In the genomic region with DNA sequence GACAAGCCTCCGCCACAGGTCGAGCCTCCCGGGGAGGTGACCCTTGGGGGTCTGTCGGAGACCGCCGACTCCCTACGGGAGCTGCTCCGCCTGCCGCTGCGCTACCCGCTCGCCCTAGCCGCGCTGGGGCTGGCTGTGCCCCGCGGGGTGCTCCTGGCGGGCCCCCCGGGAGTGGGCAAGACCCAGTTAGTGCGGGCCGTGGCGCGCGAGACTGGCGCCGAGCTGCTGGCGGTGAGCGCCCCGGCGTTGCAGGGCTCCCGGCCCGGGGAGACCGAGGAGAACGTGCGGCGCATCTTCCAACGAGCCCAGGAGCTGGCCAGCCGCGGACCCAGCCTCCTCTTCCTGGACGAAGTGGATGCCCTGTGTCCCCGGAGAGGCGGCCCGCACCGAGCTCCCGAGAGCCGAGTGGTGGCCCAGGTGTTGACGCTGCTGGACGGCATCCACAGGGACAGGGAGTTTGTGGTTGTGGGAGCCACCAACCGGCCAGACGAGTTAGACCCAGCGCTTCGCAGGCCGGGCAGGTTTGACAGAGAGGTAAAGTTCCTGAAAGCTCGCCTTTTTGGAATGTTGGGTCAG, we compare ENCODE assay signal across 7 mouse cellular contexts. TPM values are rescaled to one million over a fixed set of nuclear protein-coding genes. Genes with fewer than 3 reads are reported as not detected.
DNase-seq lines count a peak whose midpoint lies in the region; ATAC-seq and TF ChIP-seq lines count a peak whose summit lies in the region.

No protein-coding gene starts in this region.

- H3K4me2 ChIP-seq in heart, embryonic 11.5 days: peak overlapping the region; percentile 94
- peak overlapping the region; percentile 95 for H3K4me2 ChIP-seq in kidney, embryonic 15.5 days

- H3K27ac ChIP-seq in heart, embryonic 11.5 days (ENCODE audit: low read depth, low read length): no peak overlapping the region
- H3K27ac ChIP-seq in kidney, embryonic 15.5 days: peak overlapping the region; percentile 89

- peak overlapping the region; percentile 90 for H3K4me3 ChIP-seq in E14TG2a.4 (replicated peaks; ENCODE audit: low read length)
- H3K4me3 ChIP-seq in heart, embryonic 11.5 days (ENCODE audit: low read depth, low read length): peak overlapping the region; percentile 98
- H3K4me3 ChIP-seq in kidney, embryonic 15.5 days (replicated peaks): peak overlapping the region; percentile 98

- H3K9me3 ChIP-seq in E14TG2a.4 (ENCODE audit: low read length): peaks cover 38% of the 10 kb centered on the region
- H3K9me3 ChIP-seq in heart, embryonic 11.5 days (replicated peaks; ENCODE audit: control insufficient read depth, low read length): no peaks in the 10 kb centered on the region
- no peaks in the 10 kb centered on the region for H3K9me3 ChIP-seq in kidney, embryonic 15.5 days (replicated peaks)

- ATAC-seq in heart, embryonic 11.5 days (replicated peaks; ENCODE audit: insufficient number of reproducible peaks, low FRiP score, low TSS enrichment): peak; percentile 63
- ATAC-seq in kidney, embryonic 15.5 days (replicated peaks; ENCODE audit: low FRiP score): peak; percentile 66

- H3K36me3 ChIP-seq in E14TG2a.4 (ENCODE audit: insufficient read depth, low read length): peaks cover 15% of the 10 kb centered on the region
- H3K36me3 ChIP-seq in heart, embryonic 11.5 days (ENCODE audit: control insufficient read depth, insufficient read depth, low read length): 0 out of 2 replicates have a peak, but pooled peaks cover 2% of the 10 kb centered on the region
- peaks cover 22% of the 10 kb centered on the region for H3K36me3 ChIP-seq in kidney, embryonic 15.5 days

- peaks cover 10% of the 10 kb centered on the region for H3K27me3 ChIP-seq in E14TG2a.4 (ENCODE audit: insufficient read depth, low read length)
- no peaks in the 10 kb centered on the region for H3K27me3 ChIP-seq in heart, embryonic 11.5 days (ENCODE audit: control insufficient read depth, insufficient read depth, low read length)
- 0 out of 2 replicates have a peak, but pooled peaks cover 5% of the 10 kb centered on the region for H3K27me3 ChIP-seq in kidney, embryonic 15.5 days

- no peak for TF ChIP-seq CTCF in E14TG2a.4 (conservative IDR thresholded peaks at IDR 0.05; ENCODE audit: low read length)

- peak overlapping the region; percentile 92 for H3K9ac ChIP-seq in heart, embryonic 11.5 days (ENCODE audit: low read depth, low read length)
- peak overlapping the region; percentile 89 for H3K9ac ChIP-seq in kidney, embryonic 15.5 days

- peaks cover 4% of the 10 kb centered on the region; the same call in 1 of the 2 replicates for H3K4me1 ChIP-seq in E14TG2a.4 (replicated peaks; ENCODE audit: low read depth, low read length)
- H3K4me1 ChIP-seq in heart, embryonic 11.5 days (ENCODE audit: control insufficient read depth, insufficient read depth, low read length): peaks cover 6% of the 10 kb centered on the region
- peaks cover 19% of the 10 kb centered on the region for H3K4me1 ChIP-seq in kidney, embryonic 15.5 days

- WGBS in heart, embryonic 11.5 days (ENCODE audit: insufficient replicate concordance): 1% methylated on average over 51 of the region's 53 CpGs
- WGBS in kidney, embryonic 15.5 days: under 1% methylated on average over 53 of the region's 53 CpGs

- peak; percentile 61 for DNase-seq in adipocyte (ENCODE audit: low spot score)
- DNase-seq in embryo, embryonic 11.5 days (ENCODE audit: low read depth, low spot score): peak; percentile 27
- peak; percentile 52 for DNase-seq in lung, postnatal 25 days (ENCODE audit: low spot score)
- DNase-seq in spleen, postnatal 4 days (ENCODE audit: low spot score in 2 of 2): peak; percentile 23 to 73

RNA-seq across cellular contexts. Expression of gene AA467197, which starts 5.5 kb away (rescaled TPM):
- 0.20 TPM in 1 of 2 replicates, not detected in the other for polyA plus RNA-seq in heart, embryonic 11.5 days (2014; fragmentation: Nextera tagmentation; extraction: Ambion mirVana)
- 0.34 and 0.99 TPM in 2 replicates for polyA plus RNA-seq in kidney, embryonic 15.5 days (2015; fragmentation: Nextera tagmentation; extraction: Ambion mirVana)

RNA-seq across cellular contexts. Expression of gene Gatm, which starts 20.2 kb away (rescaled TPM):
- polyA plus RNA-seq in heart, embryonic 11.5 days (2014; fragmentation: Nextera tagmentation; extraction: Ambion mirVana): 26.6 and 33.6 TPM in 2 replicates
- polyA plus RNA-seq in kidney, embryonic 15.5 days (2015; fragmentation: Nextera tagmentation; extraction: Ambion mirVana): 44.2 and 49.6 TPM in 2 replicates
